Mouse (Mus musculus): ENCODE results near the gene Optn. TPM values are rescaled to one million over a fixed set of nuclear protein-coding genes. Genes with fewer than 3 reads are reported as not detected.

The Optn gene
- total RNA-seq, 1 experiment, result 4.6 TPM

DNA sequence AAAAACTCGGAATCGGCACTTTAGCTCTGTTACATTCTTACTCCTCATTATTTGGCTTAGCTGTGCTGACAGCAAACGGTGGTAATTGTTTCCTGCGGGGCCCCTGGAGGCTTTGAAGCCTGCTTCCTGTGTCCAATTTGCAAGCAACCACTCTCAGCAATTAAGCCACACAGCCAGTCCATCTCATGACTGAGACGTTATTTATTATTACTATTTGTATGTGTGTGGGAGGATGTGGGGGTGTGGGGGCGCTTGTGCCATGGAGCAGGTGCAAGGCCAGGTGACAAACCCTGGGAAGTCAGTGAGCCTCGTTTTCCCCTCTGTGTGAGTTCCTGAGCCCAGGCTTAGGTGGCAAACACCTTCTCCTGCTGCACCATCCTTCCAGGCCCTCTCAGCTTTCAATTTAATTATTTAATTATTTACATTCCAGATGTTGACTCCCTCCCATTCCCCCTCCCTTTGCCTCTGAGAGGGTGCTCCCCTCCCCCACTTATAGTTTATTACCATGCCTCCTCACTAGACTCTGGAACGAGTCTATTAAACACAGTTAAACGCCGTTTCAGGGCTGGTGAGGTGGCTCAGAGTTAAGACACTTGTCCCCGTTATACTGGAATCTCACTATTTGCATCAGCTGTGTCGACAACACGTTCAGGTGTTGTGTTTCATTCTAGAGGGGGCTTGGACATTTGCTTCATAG, 18.4 kb downstream of the Optn start:
- no peak overlapping the region; a peak in 1 of 4 replicates for H3K4me3 ChIP-seq (ENCODE audit: insufficient read depth in 1 of 2, low read depth in 1 of 2, low read length in 2 of 2, poor library complexity in 1 of 2, severe bottlenecking in 1 of 2)
- in situ Hi-C loops (cut with MboI; ENCODE audit: low sequenced_read_pairs in 2 of 2, unreplicated experiment in 2 of 2), result no loop called here
- H3K4me1 ChIP-seq (ENCODE audit: control insufficient read depth in 2 of 2, insufficient read depth in 2 of 2, low read length in 2 of 2, poor library complexity in 1 of 2), result peaks cover 7 to 30% of the 10 kb centered on the region in 2 experiments; a peak in 3 of 4 replicates
- H3K9me3 ChIP-seq (ENCODE audit: control insufficient read depth, insufficient read depth, low read depth, low read length), result no peaks in the 10 kb centered on the region
- H3K9ac ChIP-seq (ENCODE audit: insufficient read depth, low read depth, low read length, poor library complexity, severe bottlenecking), result no peak overlapping the region
- TF ChIP-seq ZNF384 (IDR thresholded peaks at IDR 0.05; ENCODE audit: low read depth, low read length) (no peak), MAFK (IDR thresholded peaks at IDR 0.05; ENCODE audit: insufficient read depth, low read depth, low read length) (no peak), HCFC1 (IDR thresholded peaks at IDR 0.05; ENCODE audit: borderline replicate concordance, insufficient read depth, low read length) (no peak), CHD2 (IDR thresholded peaks at IDR 0.05; ENCODE audit: low read depth, low read length) (no peak), ZC3H11A (IDR thresholded peaks at IDR 0.05; ENCODE audit: borderline replicate concordance, low read depth, low read length) (no peak)
- H3K27ac ChIP-seq (ENCODE audit: insufficient read depth, low read depth, low read length, poor library complexity, severe bottlenecking), result peak overlapping the region; percentile 56; the same call in 1 of the 2 replicates
- no peak for DNase-seq (ENCODE audit: low read depth, low spot score)
- peaks cover 5% of the 10 kb centered on the region; the same call in 1 of the 2 replicates for H3K36me3 ChIP-seq (ENCODE audit: control insufficient read depth, insufficient read depth, low read length, poor library complexity, severe bottlenecking)

DNA sequence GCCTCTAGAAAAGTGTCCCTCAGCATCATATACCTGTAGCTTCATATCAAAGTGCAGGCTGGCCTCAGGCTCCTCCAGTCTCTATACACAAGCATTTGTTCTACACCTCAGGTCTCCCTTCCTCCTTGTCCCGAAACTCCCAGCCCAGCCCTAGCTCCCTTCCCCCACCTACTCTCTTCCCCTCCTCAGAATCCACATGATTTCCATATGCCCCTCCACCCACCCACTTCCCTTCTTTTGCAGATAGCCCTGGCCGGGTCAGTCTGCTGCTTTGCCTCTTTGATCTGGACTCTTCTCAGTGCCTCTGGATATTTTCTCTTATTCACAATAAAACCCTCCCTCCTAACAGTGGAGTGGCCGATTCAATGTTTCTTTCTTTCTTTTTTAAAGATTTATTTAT, 19.5 kb downstream of the Optn start:
- Histone ChIP-seq H3K9me3 (ENCODE audit: control insufficient read depth, insufficient read depth, low read depth, low read length) (no peaks in the 10 kb centered on the region), H3K36me3 (ENCODE audit: control insufficient read depth, insufficient read depth, low read length, poor library complexity, severe bottlenecking) (peaks cover 8% of the 10 kb centered on the region; the same call in 1 of the 2 replicates), H3K4me1 (ENCODE audit: control insufficient read depth in 2 of 2, insufficient read depth in 2 of 2, low read length in 2 of 2, poor library complexity in 1 of 2) (peaks cover 7 to 29% of the 10 kb centered on the region in 2 experiments; a peak in 3 of 4 replicates), H3K27ac (ENCODE audit: insufficient read depth, low read depth, low read length, poor library complexity, severe bottlenecking) (peak overlapping the region; percentile 17; the same call in 1 of the 2 replicates), H3K9ac (ENCODE audit: insufficient read depth, low read depth, low read length, poor library complexity, severe bottlenecking) (no peak overlapping the region; the same call in 1 of the 2 replicates), H3K4me3 (ENCODE audit: insufficient read depth in 1 of 2, low read depth in 1 of 2, low read length in 2 of 2, poor library complexity in 1 of 2, severe bottlenecking in 1 of 2) (no peak overlapping the region)
- no peak for DNase-seq (ENCODE audit: low read depth, low spot score)
- in situ Hi-C loops (cut with MboI; ENCODE audit: low sequenced_read_pairs in 2 of 2, unreplicated experiment in 2 of 2), result no loop called here
- no peak for TF ChIP-seq MAFK (IDR thresholded peaks at IDR 0.05; ENCODE audit: insufficient read depth, low read depth, low read length)
- 0 out of 2 replicates have a peak, but pooled peaks have one; percentile 21 for TF ChIP-seq CHD2 (IDR thresholded peaks at IDR 0.05; ENCODE audit: low read depth, low read length)

- Histone ChIP-seq H3K9me3 (ENCODE audit: control insufficient read depth, insufficient read depth, low read depth, low read length) (no peaks in the 10 kb centered on the region), H3K4me3 (ENCODE audit: insufficient read depth in 1 of 2, low read depth in 1 of 2, low read length in 2 of 2, poor library complexity in 1 of 2, severe bottlenecking in 1 of 2) (no peak overlapping the region), H3K9ac (ENCODE audit: insufficient read depth, low read depth, low read length, poor library complexity, severe bottlenecking) (no peak overlapping the region), H3K36me3 (ENCODE audit: control insufficient read depth, insufficient read depth, low read length, poor library complexity, severe bottlenecking) (peaks cover 8% of the 10 kb centered on the region; the same call in 1 of the 2 replicates), H3K27ac (ENCODE audit: insufficient read depth, low read depth, low read length, poor library complexity, severe bottlenecking) (no peak overlapping the region; the same call in 1 of the 2 replicates), H3K4me1 (ENCODE audit: control insufficient read depth in 2 of 2, insufficient read depth in 2 of 2, low read length in 2 of 2, poor library complexity in 1 of 2) (peaks cover 7 to 28% of the 10 kb centered on the region in 2 experiments; a peak in 3 of 4 replicates)
- in situ Hi-C loops (cut with MboI; ENCODE audit: low sequenced_read_pairs in 2 of 2, unreplicated experiment in 2 of 2), result no loop called here
- DNase-seq (ENCODE audit: low read depth, low spot score), result no peak
- TF ChIP-seq ZNF384 (IDR thresholded peaks at IDR 0.05; ENCODE audit: low read depth, low read length), result no peak
- no peak for TF ChIP-seq CHD2 (IDR thresholded peaks at IDR 0.05; ENCODE audit: low read depth, low read length)
- no peak for TF ChIP-seq HCFC1 (IDR thresholded peaks at IDR 0.05; ENCODE audit: borderline replicate concordance, insufficient read depth, low read length)
- no peak for TF ChIP-seq MAFK (IDR thresholded peaks at IDR 0.05; ENCODE audit: insufficient read depth, low read depth, low read length)
- no peak for TF ChIP-seq ZC3H11A (IDR thresholded peaks at IDR 0.05; ENCODE audit: borderline replicate concordance, low read depth, low read length)
Observed at GRCm38 (mm10) chr2:5043476-5043761, 20.4 kb downstream of the Optn start.

GRCm38 (mm10) chr2:5042616-5043475, 21.0 kb downstream of the Optn start:
- Histone ChIP-seq H3K9me3 (ENCODE audit: control insufficient read depth, insufficient read depth, low read depth, low read length) (no peaks in the 10 kb centered on the region), H3K36me3 (ENCODE audit: control insufficient read depth, insufficient read depth, low read length, poor library complexity, severe bottlenecking) (peaks cover 9% of the 10 kb centered on the region; the same call in 1 of the 2 replicates), H3K9ac (ENCODE audit: insufficient read depth, low read depth, low read length, poor library complexity, severe bottlenecking) (no peak overlapping the region), H3K4me3 (ENCODE audit: insufficient read depth in 1 of 2, low read depth in 1 of 2, low read length in 2 of 2, poor library complexity in 1 of 2, severe bottlenecking in 1 of 2) (no peak overlapping the region), H3K4me1 (ENCODE audit: control insufficient read depth in 2 of 2, insufficient read depth in 2 of 2, low read length in 2 of 2, poor library complexity in 1 of 2) (peaks cover 7 to 28% of the 10 kb centered on the region in 2 experiments; a peak in 3 of 4 replicates), H3K27ac (ENCODE audit: insufficient read depth, low read depth, low read length, poor library complexity, severe bottlenecking) (no peak overlapping the region)
- no peak for TF ChIP-seq MAFK (IDR thresholded peaks at IDR 0.05; ENCODE audit: insufficient read depth, low read depth, low read length)
- TF ChIP-seq ZNF384 (IDR thresholded peaks at IDR 0.05; ENCODE audit: low read depth, low read length), result no peak
- no peak for TF ChIP-seq HCFC1 (IDR thresholded peaks at IDR 0.05; ENCODE audit: borderline replicate concordance, insufficient read depth, low read length)
- TF ChIP-seq ZC3H11A (IDR thresholded peaks at IDR 0.05; ENCODE audit: borderline replicate concordance, low read depth, low read length), result no peak
- no peak for TF ChIP-seq CHD2 (IDR thresholded peaks at IDR 0.05; ENCODE audit: low read depth, low read length)
- DNase-seq (ENCODE audit: low read depth, low spot score), result no peak
- in situ Hi-C loops (cut with MboI; ENCODE audit: low sequenced_read_pairs in 2 of 2, unreplicated experiment in 2 of 2), result no loop called here

Measured in ES-E14 (cell line).